Mouse (Mus musculus) C2C12 (cell line): ENCODE measurements around the gene Ntrk3. TPM values are rescaled to one million over a fixed set of nuclear protein-coding genes. Genes with fewer than 3 reads are reported as not detected.

Experiments used
- H3K27me3 ChIP-seq: one replicate; pipeline ENCODE4 v1.6.1; 2011; ENCODE audit not compliant: control insufficient read depth, insufficient read depth, insufficient read length
- H3K36me3 ChIP-seq: one replicate; pipeline ENCODE4 v1.6.1; 2011; ENCODE audit not compliant: control insufficient read depth, insufficient read depth
- H3K4me3 ChIP-seq: one replicate; pipeline ENCODE4 v1.5.1; 2011; ENCODE audit warnings: mild to moderate bottlenecking, control low read depth; ENCODE audit not compliant: poor library complexity, insufficient read depth, severe bottlenecking
- H3K79me2 ChIP-seq: one replicate; pipeline ENCODE4 v1.6.1; 2011; ENCODE audit not compliant: control insufficient read depth, insufficient read depth
- H3K79me3 ChIP-seq: one replicate; pipeline ENCODE4 v1.6.1; 2011; ENCODE audit warnings: low read depth, control low read depth
- H3ac ChIP-seq: one replicate; pipeline ENCODE3; 2011; ENCODE audit warnings: low read depth; ENCODE audit not compliant: control insufficient read depth, insufficient read length
- CEBPB ChIP-seq: IDR thresholded peaks from one replicate; pipeline ENCODE4 v1.6.1; 2011; ENCODE audit warnings: low read depth, mild to moderate bottlenecking, control low read depth, moderate library complexity
- CTCF ChIP-seq: IDR thresholded peaks from one replicate; pipeline ENCODE4 v1.5.1; 2011; ENCODE audit not compliant: control insufficient read depth, insufficient read depth, insufficient read length
- FOSL1 ChIP-seq: IDR thresholded peaks from one replicate; pipeline ENCODE4 v1.8.0; 2011; ENCODE audit warnings: mild to moderate bottlenecking, low read length; ENCODE audit not compliant: poor library complexity, insufficient read depth, severe bottlenecking
- MAX ChIP-seq: IDR thresholded peaks from one replicate; pipeline ENCODE4 v1.6.1; 2011; ENCODE audit warnings: mild to moderate bottlenecking, control low read depth
- MYOD1 ChIP-seq: IDR thresholded peaks from one replicate; pipeline ENCODE4 v1.6.1; 2011; ENCODE audit warnings: low read depth; ENCODE audit not compliant: control insufficient read depth, insufficient read length
- MYOG ChIP-seq: IDR thresholded peaks from one replicate; pipeline ENCODE4 v1.6.1; 2011; ENCODE audit not compliant: control insufficient read depth, insufficient read length; ENCODE audit errors: extremely low read depth
- USF1 ChIP-seq: IDR thresholded peaks from one replicate; pipeline ENCODE4 v1.6.1; 2011; ENCODE audit warnings: low read depth, mild to moderate bottlenecking, control low read depth, moderate library complexity
- polyA plus RNA-seq: library from polyadenylated mRNA; unstranded; fragments of >200 nt; fragmentation: generic; extraction: Trizol; gene quantifications from one replicate; pipeline ENCODE4 v1.2.1, GENCODE M21; 2012; ENCODE audit warnings: missing spikeins

Ntrk3 gene
- polyA plus RNA-seq, 1 experiment = 0.04 TPM

DNA sequence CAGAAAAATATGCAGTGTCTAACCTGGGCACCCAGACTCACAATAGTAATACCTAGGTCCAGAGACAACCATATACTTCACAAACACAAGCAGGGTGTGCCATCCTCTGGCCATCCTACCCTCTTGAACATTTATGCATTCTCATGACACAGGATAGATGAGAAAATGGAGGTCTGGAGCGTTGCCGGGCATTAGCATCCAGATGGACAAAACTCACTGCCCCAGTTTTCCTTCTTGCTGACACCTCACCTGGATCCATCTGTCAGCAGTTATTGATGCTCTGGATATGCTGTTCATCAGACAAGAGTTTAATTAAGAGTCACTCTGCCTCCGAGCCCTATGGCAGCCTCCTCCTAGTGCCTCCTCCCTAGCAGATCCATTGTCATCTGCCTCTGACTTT lies 254.1 kb downstream of the Ntrk3 start:
- Histone ChIP-seq H3K4me3 (no peak overlapping the region), H3K79me2 (no peaks in the 10 kb centered on the region), H3K27me3 (no peaks in the 10 kb centered on the region), H3ac (no peak overlapping the region), H3K79me3 (no peaks in the 10 kb centered on the region), H3K36me3 (no peaks in the 10 kb centered on the region)
- no peak for TF ChIP-seq FOSL1
- no peak for TF ChIP-seq CEBPB
- no peak for TF ChIP-seq MAX
- TF ChIP-seq CTCF = no peak
- TF ChIP-seq USF1 = no peak
- TF ChIP-seq MYOD1 = no peak
- no peak for TF ChIP-seq MYOG

DNA sequence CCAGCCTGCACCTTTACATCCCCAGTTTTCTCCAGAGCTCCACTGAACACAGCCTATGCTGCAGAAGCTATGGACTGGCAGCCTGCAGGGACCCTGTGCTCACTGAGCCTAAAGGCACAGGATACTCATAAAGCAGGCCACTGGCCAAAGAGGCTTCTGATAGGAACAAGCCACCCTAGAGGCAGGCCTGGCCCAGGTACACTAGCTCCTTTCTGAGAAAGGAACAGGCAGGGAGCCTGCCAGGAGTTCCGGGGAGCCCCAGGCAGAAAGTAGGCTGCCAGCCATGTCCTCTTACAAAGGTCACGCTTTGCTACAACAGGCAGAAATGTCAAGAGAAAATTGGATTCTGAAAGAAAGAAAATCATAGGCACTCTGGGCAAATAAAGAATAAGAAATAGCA lies 254.8 kb downstream of the Ntrk3 start:
- Histone ChIP-seq H3K27me3 (no peaks in the 10 kb centered on the region), H3K79me2 (no peaks in the 10 kb centered on the region), H3ac (no peak overlapping the region), H3K79me3 (no peaks in the 10 kb centered on the region), H3K4me3 (no peak overlapping the region), H3K36me3 (no peaks in the 10 kb centered on the region)
- TF ChIP-seq USF1 (no peak), FOSL1 (no peak), MYOG (no peak), CTCF (no peak), MYOD1 (no peak), MAX (no peak), CEBPB (no peak)

DNA sequence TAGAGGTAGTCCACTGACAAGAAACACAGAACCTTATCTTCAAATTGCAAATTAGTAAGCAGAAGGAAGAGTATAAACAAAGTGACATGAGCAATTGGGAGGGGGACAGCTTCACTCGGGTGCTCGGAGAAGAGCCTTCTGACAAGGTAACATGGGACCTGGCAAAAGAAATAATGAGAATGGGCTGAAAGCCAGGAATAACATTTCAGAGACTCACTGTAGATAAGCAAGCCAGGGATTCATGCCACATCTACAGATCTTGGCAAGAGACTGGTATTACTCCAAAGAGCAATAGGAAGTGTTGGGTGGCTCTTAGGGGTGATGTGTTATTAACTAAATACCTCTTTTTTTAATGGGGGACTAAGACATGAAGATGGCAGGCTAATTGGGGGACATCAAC lies 258.9 kb downstream of the Ntrk3 start:
- H3K4me3 ChIP-seq = no peak overlapping the region
- no peaks in the 10 kb centered on the region for H3K79me3 ChIP-seq
- no peaks in the 10 kb centered on the region for H3K27me3 ChIP-seq
- no peaks in the 10 kb centered on the region for H3K79me2 ChIP-seq
- H3K36me3 ChIP-seq = no peaks in the 10 kb centered on the region
- TF ChIP-seq USF1 (no peak), CTCF (no peak), MYOG (no peak), CEBPB (no peak), MYOD1 (no peak), MAX (no peak), FOSL1 (no peak)
- no peak overlapping the region for H3ac ChIP-seq

DNA sequence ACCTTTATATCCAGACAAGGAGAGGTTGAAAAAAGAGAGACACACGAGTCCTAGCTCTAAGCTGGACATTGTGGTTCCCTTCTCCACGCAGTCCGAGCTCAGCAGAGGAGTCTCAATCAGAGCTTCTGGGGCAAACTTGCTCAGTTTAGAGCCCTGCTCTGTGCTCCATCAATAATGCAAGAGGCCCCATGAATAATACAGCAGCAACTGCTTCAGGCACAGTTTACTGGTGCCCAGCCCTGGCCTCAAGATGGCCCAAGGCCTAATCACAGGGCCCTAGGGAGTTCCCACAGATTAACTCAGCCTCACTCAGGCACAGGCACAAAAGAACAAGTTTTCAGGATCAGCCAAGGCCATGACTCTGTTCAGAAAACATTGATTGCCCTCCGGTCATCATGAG lies 266.1 kb downstream of the Ntrk3 start:
- Histone ChIP-seq H3ac (no peak overlapping the region), H3K27me3 (no peaks in the 10 kb centered on the region), H3K79me2 (no peaks in the 10 kb centered on the region), H3K4me3 (no peak overlapping the region), H3K79me3 (no peaks in the 10 kb centered on the region), H3K36me3 (no peaks in the 10 kb centered on the region)
- TF ChIP-seq MYOG = no peak
- TF ChIP-seq MYOD1 = no peak
- TF ChIP-seq FOSL1 = no peak
- no peak for TF ChIP-seq CEBPB
- no peak for TF ChIP-seq USF1
- no peak for TF ChIP-seq MAX
- TF ChIP-seq CTCF = no peak

DNA sequence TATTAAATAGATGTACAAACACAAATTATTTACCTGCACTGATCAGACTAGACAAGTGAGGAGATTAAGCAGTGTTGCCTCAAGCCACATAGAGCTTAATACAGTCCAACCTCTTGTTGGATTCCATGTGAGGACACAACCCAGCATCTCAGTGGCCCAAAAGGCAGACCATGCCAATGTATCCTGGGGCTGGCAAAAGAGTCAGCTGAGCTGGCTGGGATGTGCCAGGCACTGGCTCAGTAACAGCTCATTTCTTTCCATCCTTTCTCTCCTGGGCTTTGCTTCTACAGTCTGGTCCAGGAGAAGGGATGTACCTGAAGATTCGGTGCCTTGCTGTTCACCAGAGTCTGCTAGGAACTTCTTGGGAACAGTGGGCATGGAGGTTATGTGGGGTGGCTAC lies 266.5 kb downstream of the Ntrk3 start:
- Histone ChIP-seq H3K27me3 (no peaks in the 10 kb centered on the region), H3K36me3 (no peaks in the 10 kb centered on the region), H3K4me3 (no peak overlapping the region), H3K79me2 (no peaks in the 10 kb centered on the region), H3ac (no peak overlapping the region), H3K79me3 (no peaks in the 10 kb centered on the region)
- TF ChIP-seq USF1 (no peak), MYOG (no peak), CEBPB (no peak), CTCF (no peak), MAX (no peak), FOSL1 (no peak), MYOD1 (no peak)

DNA sequence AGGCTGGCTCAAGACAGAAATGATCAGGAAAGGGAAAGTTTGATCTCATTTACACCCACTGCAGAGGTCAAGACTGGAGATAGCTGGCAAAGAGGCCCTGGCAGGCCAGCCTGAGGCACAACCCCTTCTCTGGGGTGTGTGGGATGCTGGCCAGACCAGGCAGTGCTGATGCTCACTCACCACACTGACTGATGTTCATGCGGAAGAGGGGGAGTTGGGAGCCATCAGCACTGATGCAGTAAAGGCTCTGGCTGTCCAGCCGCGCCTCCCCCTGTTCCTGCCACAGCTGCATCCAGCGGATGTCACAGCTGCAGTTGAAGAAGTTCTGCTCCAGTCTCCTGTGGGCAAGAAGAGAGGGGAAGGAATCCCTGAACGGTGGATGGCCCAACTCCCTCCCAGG lies 275.2 kb downstream of the Ntrk3 start:
- Histone ChIP-seq H3K79me3 (no peaks in the 10 kb centered on the region), H3K27me3 (no peaks in the 10 kb centered on the region), H3K4me3 (no peak overlapping the region), H3K79me2 (no peaks in the 10 kb centered on the region), H3K36me3 (no peaks in the 10 kb centered on the region), H3ac (no peak overlapping the region)
- TF ChIP-seq MYOG (no peak), MAX (no peak), USF1 (no peak), MYOD1 (no peak), CEBPB (no peak), FOSL1 (no peak), CTCF (no peak)
